Mouse (Mus musculus): ENCODE measurements around the gene Catip. TPM values are rescaled to one million over a fixed set of nuclear protein-coding genes. Genes with fewer than 3 reads are reported as not detected.
A peak's percentile ranks its signal among the peaks of the same experiment; 100 is the strongest.

Catip gene
- total RNA-seq, 2 experiments from 2014 or later, result 0.48 to 0.50 TPM

DNA sequence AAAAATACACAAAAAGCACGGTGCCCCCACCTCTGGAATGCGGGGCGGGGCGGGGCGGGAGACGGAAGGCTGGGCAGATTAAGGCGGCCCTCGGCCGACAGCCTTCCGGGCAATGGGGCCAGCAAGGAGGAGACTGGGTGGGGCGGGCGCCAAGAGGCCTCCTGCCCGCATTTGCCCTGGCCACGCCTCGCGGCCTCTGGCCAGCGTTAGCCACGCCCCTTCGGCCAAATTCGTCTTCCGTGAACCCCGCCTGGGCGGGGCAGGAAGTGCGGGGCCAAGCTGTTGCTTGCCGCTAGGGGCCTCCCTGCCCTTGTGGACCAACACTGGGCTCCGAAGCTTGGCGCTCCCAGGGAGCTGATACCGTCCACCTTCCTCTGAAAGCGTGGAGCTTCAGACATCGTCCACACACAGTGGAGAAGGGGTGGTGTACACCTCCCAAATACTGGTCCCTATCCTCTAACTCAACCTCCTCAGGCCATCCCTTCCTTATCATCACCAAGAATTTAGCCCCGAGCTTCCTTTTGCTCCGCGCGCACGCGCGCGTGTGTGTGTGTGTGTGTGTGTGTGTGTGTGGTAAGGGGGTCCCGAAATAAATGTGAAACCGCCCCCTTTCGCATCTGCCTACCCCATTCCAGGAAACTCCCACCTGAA lies 35.5 kb downstream of the Catip start:
- peak; percentile 98 to 99 for DNase-seq (ENCODE audit: low spot score in 2 of 2)

GRCm38 (mm10) chr1:74397919-74398451 lies 36.1 kb downstream of the Catip start:
- no peak for DNase-seq (ENCODE audit: low spot score in 2 of 2)

- DNase-seq (ENCODE audit: low spot score in 2 of 2), result no peak
Measured at GRCm38 (mm10) chr1:74400531-74400930, 38.6 kb downstream of the Catip start.

- DNase-seq (ENCODE audit: low spot score in 2 of 2), result no peak
Measured at GRCm38 (mm10) chr1:74401015-74401702, 39.3 kb downstream of the Catip start.

- no peak for DNase-seq (ENCODE audit: low spot score in 2 of 2)
Measured at GRCm38 (mm10) chr1:74404206-74404605, 42.3 kb downstream of the Catip start.

- DNase-seq (ENCODE audit: low spot score in 2 of 2), result no peak
Measured at GRCm38 (mm10) chr1:74408589-74409504, 46.9 kb downstream of the Catip start, which contains the start of gene Vil1. Gene Vil1 (plus strand): TSS chr1:74409376.

DNA sequence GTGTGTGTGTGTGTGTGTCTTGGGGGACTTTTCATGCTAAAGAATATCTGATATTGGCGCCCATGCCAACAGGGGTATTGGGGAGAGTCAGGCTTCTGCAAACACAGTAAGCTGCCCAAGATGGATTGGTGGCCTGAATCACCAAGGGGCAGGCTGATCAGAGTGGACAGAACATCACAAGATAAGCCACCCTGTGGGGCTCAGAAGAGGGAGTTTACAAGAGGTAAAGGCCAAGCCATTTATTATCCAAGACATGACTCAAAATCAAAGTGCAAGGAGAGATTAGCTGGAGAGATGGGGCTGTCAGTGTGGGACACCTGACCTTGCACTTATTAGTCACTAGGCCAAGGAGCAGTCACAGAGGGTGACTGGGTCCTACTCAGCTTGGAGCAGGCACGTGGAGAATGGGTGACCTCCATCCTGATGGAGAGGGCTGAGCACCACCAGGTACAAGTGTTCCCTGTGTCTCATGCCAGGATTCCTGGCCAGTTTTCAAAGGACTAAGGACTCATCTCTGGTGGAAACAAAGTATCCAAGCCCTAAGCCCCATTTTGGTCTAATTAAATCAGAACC lies 49.9 kb downstream of the Catip start:
- no peak for DNase-seq (ENCODE audit: low spot score in 2 of 2)

DNA sequence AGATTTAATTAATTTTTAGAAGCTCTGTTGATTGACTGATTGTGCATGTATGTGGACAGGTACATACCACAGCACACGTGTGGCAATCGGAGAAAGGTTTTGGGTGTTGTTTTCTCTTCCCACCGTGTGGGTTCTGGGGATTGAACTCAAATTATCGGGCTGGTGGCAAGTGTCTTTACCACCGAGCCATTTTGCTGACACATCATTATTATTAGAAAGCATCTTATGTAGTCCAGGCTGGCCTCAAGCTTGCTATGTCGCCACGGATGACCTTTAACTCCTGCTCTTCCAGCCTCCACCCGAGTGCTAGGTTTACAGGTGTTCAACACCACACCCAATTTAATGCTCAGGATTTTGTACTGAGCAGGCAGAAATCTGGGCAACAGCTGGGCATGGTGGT lies 50.8 kb downstream of the Catip start:
- DNase-seq (ENCODE audit: low spot score in 2 of 2), result no peak

GRCm38 (mm10) chr1:74415143-74415542 lies 53.2 kb downstream of the Catip start:
- no peak for DNase-seq (ENCODE audit: low spot score in 2 of 2)

Small RNAs within 50 kb of the gene (microRNA-seq; reads per million reads assigned to microRNA genes)
- gene Mir26b, result 30,083 reads per million, percentile 98 among the genes with 10 or more reads in this experiment

Other genes with a start within 250 kb of the Catip start
- 100 to 1,000 TPM; 252 to 275 TPM for gene Tns1, start 237.7 kb upstream of the Catip start, total RNA-seq (2021)
- gene Rufy4, start 236.6 kb upstream of the Catip start, total RNA-seq (2021), result 1 to 10 TPM; 3.9 to 4.0 TPM
- gene Cxcr2, start 208.1 kb upstream of the Catip start, total RNA-seq (2021), result under 1 TPM; 0.45 to 0.68 TPM
- not detected for gene Cxcr1, start 167.5 kb upstream of the Catip start, total RNA-seq (2021)
- 100 to 1,000 TPM; 198 to 205 TPM for gene Arpc2, start 126.0 kb upstream of the Catip start, total RNA-seq (2021)
- gene Gpbar1, start 83.6 kb upstream of the Catip start, total RNA-seq (2021), result under 1 TPM in 1 of 2 experiments, not detected in 1; 0.28 TPM
- 100 to 1,000 TPM; 175 to 177 TPM for gene Aamp, start 77.4 kb upstream of the Catip start, total RNA-seq (2021)
- 10 to 100 TPM; 72.1 to 72.4 TPM for gene Pnkd, start 77.2 kb upstream of the Catip start, total RNA-seq (2021)
- gene Tmbim1, start 56.5 kb upstream of the Catip start, total RNA-seq (2021), result 10 to 100 TPM; 65.8 to 72.4 TPM
- 10 to 100 TPM; 10.2 to 13.6 TPM for gene Slc11a1, start 13.1 kb downstream of the Catip start, total RNA-seq (2021)
- 100 to 1,000 TPM; 156 to 162 TPM for gene Ctdsp1, start 29.4 kb downstream of the Catip start, total RNA-seq (2021)
- gene Vil1, start 47.3 kb downstream of the Catip start, total RNA-seq (2021), result 1 to 10 TPM; 1.6 to 7.1 TPM
- gene Cnot9, start 143.9 kb downstream of the Catip start, total RNA-seq (2021), result 10 to 100 TPM; 43.9 to 44.4 TPM
- gene Plcd4, start 180.8 kb downstream of the Catip start, total RNA-seq (2021), result 1 to 10 TPM in 1 of 2 experiments, under 1 TPM in 1; 0.90 to 1.1 TPM
- gene Usp37, start 182.2 kb downstream of the Catip start, total RNA-seq (2021), result 10 to 100 TPM; 28.4 to 31.1 TPM
- 10 to 100 TPM; 15.7 to 15.8 TPM for gene Zfp142, start 226.1 kb downstream of the Catip start, total RNA-seq (2021)
- gene Bcs1l, start 226.2 kb downstream of the Catip start, total RNA-seq (2021), result 10 to 100 TPM; 22.2 to 23.5 TPM
- 10 to 100 TPM; 51.9 to 58.5 TPM for gene Rnf25, start 239.3 kb downstream of the Catip start, total RNA-seq (2021)
- 1 to 10 TPM; 5.1 to 6.0 TPM for gene Stk36, start 239.3 kb downstream of the Catip start, total RNA-seq (2021)